Mouse (Mus musculus): ENCODE results near the gene Spata31d1c. TPM values are rescaled to one million over a fixed set of nuclear protein-coding genes. Genes with fewer than 3 reads are reported as not detected.

The Spata31d1c gene
- total RNA-seq (2023), result not detected

GRCm38 (mm10) chr13:65032758-65033157, at the start of gene Spata31d1c:
Gene Spata31d1c (plus strand): TSS chr13:65033058.

DNA sequence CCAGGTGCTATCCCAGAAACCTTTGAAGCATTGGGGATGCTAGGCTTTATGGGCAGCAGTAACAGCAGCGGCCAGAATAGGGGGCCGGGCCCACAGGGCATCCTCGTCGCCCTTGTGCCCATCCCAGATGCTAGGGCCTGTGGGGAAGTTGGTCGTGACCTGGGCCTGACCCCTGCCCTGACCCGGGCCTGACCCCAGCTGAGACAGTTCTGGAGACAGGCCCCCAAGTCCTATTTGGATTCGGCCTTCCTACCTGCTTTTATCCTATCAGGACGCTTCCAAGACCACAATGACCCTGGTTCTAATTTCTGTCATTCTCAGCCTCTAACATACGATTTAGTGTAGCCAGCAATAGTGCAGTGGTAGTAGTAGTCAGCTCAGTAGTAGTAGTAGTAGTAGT, 19.8 kb downstream of the Spata31d1c start, which contains the start of gene Prss47:
TSS of gene Prss47 (minus strand) at position 101 of the 400 bp plus-strand sequence.

Other genes with a start within 250 kb of the Spata31d1c start
- gene Cntnap3, start 129.1 kb upstream of the Spata31d1c start, total RNA-seq (2023), result not detected
- not detected for gene Spata31, start 115.7 kb upstream of the Spata31d1c start, total RNA-seq (2023)
- gene Prss47, start 19.7 kb downstream of the Spata31d1c start, total RNA-seq (2023), result 1 to 10 TPM in 1 of 2 experiments, under 1 TPM in 1; 0.76 to 1.9 TPM
- 10 to 100 TPM; 41.4 to 42.8 TPM for gene Mfsd14b, start 79.9 kb downstream of the Spata31d1c start, total RNA-seq (2023)
- not detected for gene Olfr465-ps1, start 105.0 kb downstream of the Spata31d1c start, total RNA-seq (2023)
- not detected for gene Olfr466, start 117.2 kb downstream of the Spata31d1c start, total RNA-seq (2023)
- gene Nlrp4f, start 172.9 kb downstream of the Spata31d1c start, total RNA-seq (2023), result not detected
- gene Gm10775, start 226.5 kb downstream of the Spata31d1c start, total RNA-seq (2023), result not detected
- gene Zfp369, start 245.8 kb downstream of the Spata31d1c start, total RNA-seq (2023), result 10 to 100 TPM; 54.9 to 55.0 TPM